Mouse (Mus musculus) heart, embryonic 13.5 days (tissue): ENCODE results near the gene Inca1. TPM values are rescaled to one million over a fixed set of nuclear protein-coding genes. Genes with fewer than 3 reads are reported as not detected.

Experiments
- ATAC-seq: fragments of 200-750 bp; cut with Nextera tagmentation; 2 replicates; pipeline ENCODE4 v1.8.0; 2017; ENCODE audit warnings: moderate TSS enrichment; ENCODE audit not compliant: insufficient number of reproducible peaks, low FRiP score, low TSS enrichment; ENCODE audit errors: extremely low read depth
- H3K27ac ChIP-seq: fragments of 300-500 bp; sonication (generic); replicated peaks from 2 replicates; pipeline ENCODE4 v1.5.1; 2015; ENCODE audit warnings: moderate library complexity, mild to moderate bottlenecking, inconsistent platforms
- H3K27me3 ChIP-seq: fragments of 300-500 bp; sonication (generic); replicated peaks from 2 replicates; pipeline ENCODE4 v1.6.1; 2015; ENCODE audit warnings: mild to moderate bottlenecking, inconsistent platforms
- H3K36me3 ChIP-seq: fragments of 300-500 bp; sonication (generic); 2 replicates; pipeline ENCODE4 v1.6.1; 2015; ENCODE audit warnings: mild to moderate bottlenecking, inconsistent platforms
- H3K4me1 ChIP-seq: fragments of 300-500 bp; sonication (generic); 2 replicates; pipeline ENCODE4 v1.6.1; 2015; ENCODE audit warnings: inconsistent platforms
- H3K4me2 ChIP-seq: fragments of 300-500 bp; sonication (generic); 2 replicates; pipeline ENCODE4 v1.6.1; 2015; ENCODE audit warnings: inconsistent platforms, mild to moderate bottlenecking, moderate library complexity
- H3K4me3 ChIP-seq: fragments of 300-500 bp; sonication (generic); 2 replicates; pipeline ENCODE4 v1.5.1; 2015; ENCODE audit warnings: moderate library complexity, mild to moderate bottlenecking, inconsistent platforms
- H3K9ac ChIP-seq: fragments of 300-500 bp; sonication (generic); 2 replicates; pipeline ENCODE4 v1.6.1; 2015; ENCODE audit warnings: inconsistent platforms, mild to moderate bottlenecking, moderate library complexity
- H3K9me3 ChIP-seq: fragments of 300-500 bp; sonication (generic); 2 replicates; pipeline ENCODE4 v1.6.1; 2016; ENCODE audit warnings: inconsistent platforms
- WGBS: fragments of 180-500 bp; shearing (Covaris S2); methylation state at CpG from one replicate; pipeline ENCODE4 v1.1.7; 2015; ENCODE audit warnings: mixed read lengths; 5-methylcytosine and 5-hydroxymethylcytosine counted together
- polyA plus RNA-seq: library from polyadenylated mRNA; unstranded; fragments of >200 nt; fragmentation: Nextera tagmentation; extraction: Ambion mirVana; gene quantifications from 2 replicates; pipeline ENCODE4 v1.2.1, GENCODE M21; 2015

Inca1 gene
- polyA plus RNA-seq, 1 experiment from 2014 or later = 2.0 TPM

DNA sequence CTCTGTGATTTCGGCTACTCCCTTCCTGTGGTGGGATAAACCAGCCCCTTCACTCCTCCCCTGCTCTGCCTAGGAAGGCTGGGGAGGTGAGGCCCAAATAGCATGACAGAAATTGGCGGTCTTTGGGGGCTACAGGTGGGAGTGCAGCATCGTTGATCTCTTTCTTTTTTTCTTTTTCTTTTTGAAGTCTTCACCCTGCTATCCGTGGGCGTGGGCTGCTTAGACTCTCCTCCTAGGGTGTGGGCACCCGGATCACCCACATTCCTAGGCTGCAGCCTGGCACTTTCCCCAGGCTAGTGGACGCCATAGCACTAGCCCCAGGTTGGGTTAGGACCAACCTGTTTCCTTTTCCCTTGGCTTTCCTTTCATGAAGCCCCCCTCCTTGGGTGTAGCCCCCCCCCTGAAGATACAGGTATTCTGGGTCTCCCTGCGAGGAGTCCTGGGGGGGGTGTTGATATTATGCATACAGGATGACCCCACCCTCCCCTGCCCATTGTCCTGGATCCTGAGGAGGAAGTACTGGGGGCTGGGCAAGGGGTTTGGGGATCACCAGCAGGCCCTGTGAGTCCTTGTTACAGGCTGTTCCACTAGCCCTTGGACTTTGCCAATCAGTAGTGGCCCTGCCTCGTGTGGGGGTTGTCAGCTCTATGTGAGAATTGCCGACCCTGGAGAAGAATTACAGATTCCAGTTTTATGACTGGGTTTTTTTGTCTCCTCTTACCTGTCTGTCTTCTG, 1.4 kb upstream of the Inca1 start:
- peak overlapping the region; percentile 95 for H3K9ac ChIP-seq
- peaks cover 34% of the 10 kb centered on the region for H3K36me3 ChIP-seq
- WGBS = 12% methylated on average over 10 of the region's 10 CpGs
- H3K4me2 ChIP-seq = peak overlapping the region; percentile 79
- no peaks in the 10 kb centered on the region for H3K27me3 ChIP-seq
- H3K9me3 ChIP-seq = no peaks in the 10 kb centered on the region
- H3K4me1 ChIP-seq = peaks cover 29% of the 10 kb centered on the region
- peak overlapping the region; percentile 96 for H3K27ac ChIP-seq
- ATAC-seq = no peak
- peak overlapping the region; percentile 80 for H3K4me3 ChIP-seq

DNA sequence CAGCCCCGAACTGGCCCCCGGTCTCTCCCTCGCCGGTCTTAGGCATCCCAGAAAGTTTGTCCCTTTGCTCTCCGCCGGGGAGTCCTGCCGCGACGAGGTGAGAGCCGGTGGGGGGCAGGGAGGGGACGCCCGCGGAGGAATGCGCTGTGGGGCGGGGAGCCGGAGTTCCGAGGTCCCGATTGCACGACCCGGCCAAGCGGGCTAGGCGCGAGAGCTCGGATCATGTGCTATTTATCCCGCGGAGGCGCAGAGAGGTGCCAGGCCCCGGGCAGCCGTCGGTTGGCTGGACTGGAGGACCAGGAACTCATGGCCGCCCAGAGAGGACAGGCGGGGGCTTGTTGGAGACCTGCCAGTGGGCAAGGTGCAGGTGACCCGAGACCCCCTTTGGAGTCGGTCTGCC, 658 bp upstream of the Inca1 start:
- under 1% methylated on average over 33 of the region's 34 CpGs for WGBS
- H3K4me1 ChIP-seq = peaks cover 29% of the 10 kb centered on the region
- peak overlapping the region; percentile 95 for H3K9ac ChIP-seq
- no peaks in the 10 kb centered on the region for H3K9me3 ChIP-seq
- H3K4me2 ChIP-seq = peak overlapping the region; percentile 79
- H3K27me3 ChIP-seq = no peaks in the 10 kb centered on the region
- peak overlapping the region; percentile 80 for H3K4me3 ChIP-seq
- peaks cover 26% of the 10 kb centered on the region for H3K36me3 ChIP-seq
- H3K27ac ChIP-seq = peak overlapping the region; percentile 96
- peak; percentile 28; the same call in 1 of the 2 replicates for ATAC-seq

DNA sequence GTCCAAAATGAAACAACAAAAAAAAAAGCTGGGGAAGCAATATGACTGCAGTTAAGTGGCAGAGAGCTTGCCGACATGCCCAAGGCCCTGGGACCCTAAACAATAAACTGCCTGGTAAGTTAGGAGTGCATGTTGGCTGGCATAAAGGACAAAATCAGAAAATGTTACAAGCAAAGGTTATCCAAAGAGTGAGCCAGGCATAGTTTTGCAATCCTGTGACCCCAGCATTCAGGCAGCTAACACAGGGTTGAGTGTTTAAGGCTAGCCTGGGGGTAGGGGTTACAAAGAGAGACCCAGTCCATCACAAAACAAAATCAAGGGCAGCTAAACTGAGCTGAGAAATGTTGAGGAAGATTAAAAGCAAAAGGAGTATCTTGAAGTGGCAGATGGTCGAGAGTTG, 904 bp downstream of the Inca1 start:
- Histone ChIP-seq H3K9ac (peak overlapping the region; percentile 95; the same call in 1 of the 2 replicates), H3K27ac (no peak overlapping the region), H3K9me3 (no peaks in the 10 kb centered on the region), H3K36me3 (peaks cover 11% of the 10 kb centered on the region), H3K4me2 (no peak overlapping the region), H3K4me3 (no peak overlapping the region; the same call in 1 of the 2 replicates), H3K4me1 (peaks cover 29% of the 10 kb centered on the region), H3K27me3 (no peaks in the 10 kb centered on the region)
- ATAC-seq = no peak
- WGBS = 67% methylated on average over 2 of the region's 2 CpGs

DNA sequence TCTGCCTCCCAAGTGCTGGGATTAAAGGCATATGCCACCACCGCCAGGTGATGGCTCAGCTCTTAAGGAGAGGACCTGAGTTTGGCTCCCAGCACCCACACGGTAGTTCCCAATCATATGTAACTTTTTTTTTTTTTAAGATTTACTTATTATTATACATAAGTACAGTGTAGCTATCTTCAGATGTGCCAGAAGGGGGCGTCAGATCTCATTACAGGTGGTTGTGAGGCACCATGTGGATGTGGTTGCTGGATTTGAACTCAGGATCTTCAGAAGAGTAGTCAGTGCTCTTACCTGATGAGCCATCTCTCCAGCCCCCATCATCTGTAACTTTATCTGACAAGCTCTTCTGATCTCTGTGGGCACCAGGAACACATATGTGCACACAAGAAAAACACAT, 2.6 kb downstream of the Inca1 start:
- Histone ChIP-seq H3K4me2 (no peak overlapping the region), H3K4me3 (no peak overlapping the region), H3K9me3 (no peaks in the 10 kb centered on the region), H3K36me3 (no peaks in the 10 kb centered on the region), H3K9ac (no peak overlapping the region), H3K27ac (no peak overlapping the region), H3K4me1 (peaks cover 15% of the 10 kb centered on the region), H3K27me3 (no peaks in the 10 kb centered on the region)
- WGBS = 67% methylated on average over 3 of the region's 3 CpGs
- no peak for ATAC-seq

DNA sequence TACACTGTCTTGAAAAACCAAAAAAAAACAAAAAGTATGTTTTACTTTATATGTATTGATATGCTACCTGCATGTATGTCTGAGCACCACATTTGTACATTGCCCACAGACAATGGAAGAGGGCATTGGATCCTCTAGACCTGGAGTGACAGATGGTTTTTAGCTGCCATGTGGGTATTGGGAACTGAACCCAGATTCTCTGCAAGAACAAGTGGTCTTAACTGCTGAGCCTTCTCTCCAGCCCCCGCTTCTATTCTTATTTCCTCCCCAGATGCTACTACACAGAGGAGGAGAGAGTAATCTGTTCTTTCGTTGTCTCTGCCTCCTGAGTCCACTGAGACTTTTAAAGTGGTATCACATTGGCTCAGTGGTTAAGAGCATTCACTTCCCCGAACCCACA, 6.5 kb downstream of the Inca1 start:
- H3K9ac ChIP-seq = no peak overlapping the region
- no peak overlapping the region for H3K4me2 ChIP-seq
- no peaks in the 10 kb centered on the region for H3K27me3 ChIP-seq
- H3K4me1 ChIP-seq = peaks cover 15% of the 10 kb centered on the region
- WGBS = 43% methylated on average over 3 of the region's 3 CpGs
- no peak overlapping the region for H3K27ac ChIP-seq
- H3K9me3 ChIP-seq = no peaks in the 10 kb centered on the region
- no peaks in the 10 kb centered on the region for H3K36me3 ChIP-seq
- ATAC-seq = no peak
- H3K4me3 ChIP-seq = no peak overlapping the region

DNA sequence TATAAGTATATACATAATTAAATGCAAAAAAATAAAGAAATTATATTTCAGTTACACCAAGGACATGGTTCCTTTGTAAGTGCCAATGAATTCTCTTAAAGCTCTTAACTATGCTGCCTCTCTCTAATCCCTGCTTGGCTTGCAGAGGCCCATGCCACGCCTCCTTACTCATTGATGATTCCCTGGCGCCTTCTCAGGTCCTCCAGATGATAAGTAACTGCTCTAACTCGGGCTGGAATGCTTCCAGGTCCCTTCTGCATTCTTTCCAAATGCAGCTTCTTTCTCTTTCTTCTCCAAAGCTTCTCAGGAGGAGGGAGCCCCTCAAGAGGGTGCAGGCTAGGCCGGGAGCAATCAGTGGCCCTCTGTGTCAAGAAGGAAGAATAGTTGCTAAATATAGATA, 10.4 kb downstream of the Inca1 start:
- no peaks in the 10 kb centered on the region for H3K9me3 ChIP-seq
- peaks cover 29% of the 10 kb centered on the region for H3K4me1 ChIP-seq
- no peak overlapping the region; the same call in 1 of the 2 replicates for H3K9ac ChIP-seq
- H3K36me3 ChIP-seq = peaks cover 10% of the 10 kb centered on the region
- no peak for ATAC-seq
- H3K27ac ChIP-seq = no peak overlapping the region
- 40% methylated on average over 4 of the region's 4 CpGs for WGBS
- H3K27me3 ChIP-seq = no peaks in the 10 kb centered on the region
- H3K4me2 ChIP-seq = no peak overlapping the region
- H3K4me3 ChIP-seq = no peak overlapping the region

DNA sequence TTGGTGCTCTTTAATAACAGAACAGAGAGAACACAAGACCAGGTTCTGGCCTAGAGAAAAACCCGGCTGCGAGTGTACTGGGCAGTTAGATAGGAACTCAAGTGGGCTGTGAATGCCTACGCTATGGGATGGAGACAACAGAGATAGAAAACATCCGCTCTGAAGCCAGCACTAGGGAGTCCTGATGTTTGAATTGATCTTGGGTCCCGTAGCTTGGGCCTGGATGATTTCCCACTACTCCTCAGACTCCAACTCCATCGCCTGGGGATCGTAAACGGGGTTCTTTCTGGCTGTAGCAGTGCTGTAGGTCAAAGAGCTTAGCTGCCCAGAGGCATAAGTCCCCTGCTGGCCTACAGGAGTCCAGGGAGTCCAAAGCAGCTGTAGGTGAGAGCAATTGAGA, 11.6 kb downstream of the Inca1 start:
- peak overlapping the region; percentile 85 for H3K9ac ChIP-seq
- peak overlapping the region; percentile 82 for H3K4me3 ChIP-seq
- no peak for ATAC-seq
- H3K4me2 ChIP-seq = peak overlapping the region; percentile 91
- 15% methylated on average over 8 of the region's 8 CpGs for WGBS
- peaks cover 23% of the 10 kb centered on the region for H3K36me3 ChIP-seq
- no peaks in the 10 kb centered on the region for H3K9me3 ChIP-seq
- peaks cover 29% of the 10 kb centered on the region for H3K4me1 ChIP-seq
- H3K27me3 ChIP-seq = no peaks in the 10 kb centered on the region
- H3K27ac ChIP-seq = peak overlapping the region; percentile 85

DNA sequence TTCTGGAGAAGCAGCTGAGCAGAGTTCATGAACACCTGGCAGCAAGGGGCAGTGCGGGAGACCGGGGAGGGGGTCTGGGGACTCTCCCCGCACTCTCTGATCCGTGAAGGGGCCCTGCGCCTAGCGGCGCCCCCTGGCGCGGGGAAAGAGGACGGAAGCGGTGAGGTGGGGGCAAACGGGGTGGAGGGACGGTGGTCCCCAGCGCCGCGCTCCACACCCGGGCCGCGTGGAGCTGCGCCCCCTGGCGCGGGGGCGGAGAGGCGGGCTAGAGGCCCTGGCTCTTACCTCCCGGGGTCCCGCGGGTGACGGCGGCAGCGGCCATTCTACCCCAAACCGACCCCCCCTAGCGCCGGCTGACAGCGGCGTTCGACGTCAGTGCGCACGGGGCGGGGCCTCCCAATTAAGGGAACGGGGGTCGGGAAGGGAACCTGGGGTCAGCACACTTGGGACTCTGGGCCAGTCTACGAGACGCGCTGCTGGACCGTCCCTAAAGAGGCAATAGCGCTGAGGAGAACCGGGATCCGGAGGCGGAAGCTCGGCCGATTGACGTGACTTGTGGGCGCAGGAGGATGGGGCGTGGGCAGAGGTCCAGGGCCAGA, 12.3 kb downstream of the Inca1 start, which contains the start of gene Camta2:
TSS of gene Camta2 (minus strand) at position 505 of the 599 bp plus-strand sequence.
- Histone ChIP-seq H3K9me3 (no peaks in the 10 kb centered on the region), H3K27me3 (no peaks in the 10 kb centered on the region), H3K4me2 (peak within 1 kb of the TSS; percentile 91), H3K36me3 (peaks cover 29% of the 10 kb centered on the region), H3K4me1 (peaks cover 29% of the 10 kb centered on the region), H3K4me3 (peak within 1 kb of the TSS; percentile 82), H3K27ac (peak within 1 kb of the TSS; percentile 85), H3K9ac (peak within 1 kb of the TSS; percentile 85)
- ATAC-seq = peak; percentile 80
- under 1% methylated on average over 55 of the region's 55 CpGs for WGBS

DNA sequence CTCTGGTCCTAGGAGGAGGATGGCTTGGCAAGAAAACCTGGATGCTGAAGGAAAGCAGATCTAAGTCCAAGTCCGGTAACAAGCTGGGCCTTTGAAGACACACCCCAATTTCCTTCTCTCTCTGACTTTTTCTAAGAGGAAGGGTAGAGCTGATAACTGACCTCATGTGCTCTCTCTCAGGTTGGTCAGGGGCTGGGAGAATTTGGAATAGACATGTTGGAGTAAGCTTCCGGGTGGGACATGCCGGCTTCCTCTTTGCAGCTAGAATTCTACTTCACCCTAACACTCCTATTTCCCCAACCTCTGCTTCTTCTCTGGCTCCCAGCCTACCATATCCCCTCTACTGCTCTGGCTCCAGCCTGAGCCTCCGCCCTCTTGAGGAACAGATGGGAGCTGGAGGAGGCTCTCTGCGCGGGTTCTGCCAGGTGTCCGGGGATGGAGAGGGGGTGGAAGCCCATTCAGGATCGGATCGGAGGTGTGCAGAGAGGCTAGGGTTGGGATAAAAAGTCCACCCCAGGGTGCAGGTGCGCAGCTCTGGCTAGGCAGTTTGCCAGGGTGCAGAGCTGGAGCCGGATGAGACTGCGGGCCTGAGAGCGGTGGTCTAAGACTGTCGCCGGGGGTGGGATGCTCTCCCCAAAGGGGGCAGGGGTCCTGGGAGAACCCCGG, 12.9 kb downstream of the Inca1 start:
- H3K9me3 ChIP-seq = no peaks in the 10 kb centered on the region
- H3K36me3 ChIP-seq = peaks cover 36% of the 10 kb centered on the region
- H3K27me3 ChIP-seq = no peaks in the 10 kb centered on the region
- ATAC-seq = peak; percentile 24; the same call in 1 of the 2 replicates
- peak overlapping the region; percentile 82 for H3K4me3 ChIP-seq
- 4% methylated on average over 16 of the region's 16 CpGs for WGBS
- H3K9ac ChIP-seq = peak overlapping the region; percentile 85
- peaks cover 35% of the 10 kb centered on the region for H3K4me1 ChIP-seq
- peak overlapping the region; percentile 91 for H3K4me2 ChIP-seq
- H3K27ac ChIP-seq = peak overlapping the region; percentile 85

DNA sequence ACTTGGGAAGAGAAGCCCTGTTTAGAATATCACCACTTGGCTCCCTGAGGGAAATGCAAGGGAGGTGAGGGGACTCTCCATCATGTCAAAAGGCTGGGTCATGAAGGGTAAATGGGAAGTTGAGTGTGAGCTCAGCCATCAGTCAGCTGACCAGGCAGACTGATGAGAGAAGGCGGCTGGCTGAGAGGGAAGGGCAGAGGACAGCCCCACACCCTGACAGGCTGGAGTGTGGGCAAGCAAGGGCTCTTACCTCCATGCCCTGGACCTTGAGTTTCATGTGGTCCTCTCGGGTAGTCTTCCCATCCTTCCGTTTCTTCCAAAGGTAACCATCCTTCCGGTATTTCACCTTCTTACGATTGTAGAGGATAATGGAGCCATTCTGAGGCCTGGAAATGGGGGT, 16.3 kb downstream of the Inca1 start:
- no peak for ATAC-seq
- Histone ChIP-seq H3K27ac (no peak overlapping the region), H3K4me1 (peaks cover 24% of the 10 kb centered on the region), H3K9me3 (no peaks in the 10 kb centered on the region), H3K4me2 (no peak overlapping the region), H3K27me3 (no peaks in the 10 kb centered on the region), H3K9ac (no peak overlapping the region; the same call in 1 of the 2 replicates), H3K36me3 (peaks cover 66% of the 10 kb centered on the region), H3K4me3 (no peak overlapping the region)
- WGBS = 78% methylated on average over 5 of the region's 5 CpGs

DNA sequence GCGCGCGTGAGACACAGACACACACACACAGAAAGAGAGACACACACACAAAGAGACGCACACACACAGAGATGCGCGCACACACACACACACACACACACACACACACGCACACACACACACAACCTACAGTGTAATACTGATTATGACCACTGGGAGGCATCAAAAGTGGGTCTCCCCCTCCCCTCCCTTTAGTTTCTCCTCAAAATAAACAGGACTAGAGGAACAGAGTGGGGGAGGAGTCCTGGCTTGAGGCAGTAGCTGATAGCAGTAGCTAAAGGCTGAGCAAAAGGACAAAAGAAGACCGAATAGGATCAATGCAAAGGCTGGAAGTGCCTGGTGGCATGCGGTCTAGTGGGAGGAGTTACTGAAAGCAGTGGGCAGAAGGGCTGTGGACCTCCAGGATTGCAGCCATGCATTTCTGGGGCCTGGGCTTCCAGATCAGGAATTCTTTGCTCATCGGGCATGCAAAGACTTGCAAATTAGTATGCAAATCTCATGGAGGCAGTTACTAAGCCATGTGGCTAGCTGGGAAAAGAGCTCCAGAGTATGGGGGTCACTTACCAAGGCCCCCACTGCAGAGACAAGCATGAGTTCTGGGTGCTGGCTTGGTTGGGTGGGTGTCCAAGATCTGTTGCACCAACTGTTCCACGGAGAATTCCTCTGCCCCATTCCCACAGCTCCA, 17.9 kb downstream of the Inca1 start:
- H3K27me3 ChIP-seq = no peaks in the 10 kb centered on the region
- 25% methylated on average over 11 of the region's 11 CpGs for WGBS
- no peak for ATAC-seq
- peaks cover 75% of the 10 kb centered on the region for H3K36me3 ChIP-seq
- peak overlapping the region; percentile 22; the same call in 1 of the 2 replicates for H3K4me2 ChIP-seq
- no peak overlapping the region for H3K4me3 ChIP-seq
- no peaks in the 10 kb centered on the region for H3K9me3 ChIP-seq
- peaks cover 15% of the 10 kb centered on the region for H3K4me1 ChIP-seq
- 0 out of 2 replicates have a peak overlapping the region, but pooled peaks have one; percentile 20 for H3K27ac ChIP-seq
- H3K9ac ChIP-seq = peak overlapping the region; percentile 50; the same call in 1 of the 2 replicates
